Mouse (Mus musculus) C2C12 (cell line): Measurements from ENCODE around the gene Rgs19.

Source experiments
- CTCF ChIP-seq: IDR thresholded peaks from one replicate; pipeline ENCODE4 v1.5.1; 2011; ENCODE audit not compliant: control insufficient read depth, insufficient read depth, insufficient read length
- USF1 ChIP-seq: IDR thresholded peaks from one replicate; pipeline ENCODE4 v1.6.1; 2011; ENCODE audit warnings: low read depth, mild to moderate bottlenecking, control low read depth, moderate library complexity

- TF ChIP-seq CTCF = no peak
- no peak for TF ChIP-seq USF1
Observed at GRCm38 (mm10) chr2:181658528-181658927, 35.2 kb downstream of the Rgs19 start.
